Mouse (Mus musculus) left cerebral cortex, adult 6 months (tissue): Measurements from ENCODE around the gene Pabpc5. TPM values are rescaled to one million over a fixed set of nuclear protein-coding genes. Genes with fewer than 3 reads are reported as not detected.

ENCODE experiments used
- long read RNA-seq, 2 experiments: library from polyadenylated mRNA; unstranded; transcript quantifications; one replicate each; pipeline ENCODE4 v2.0.0; 2019 to 2020
- polyA plus RNA-seq: library from polyadenylated mRNA; unstranded; fragments of <200 nt; fragmentation: Nextera tagmentation; gene quantifications from 2 replicates; pipeline ENCODE4 v1.2.3, GENCODE M21; 2021

The Pabpc5 gene
- 0.73 and 0.81 TPM in 2 replicates for polyA plus RNA-seq
- long read RNA-seq, experiment 1, partial matches to known transcripts: 0 of 1 reads
- long read RNA-seq, experiment 1, other reads (novel, unspliced or antisense): 0 of 1 reads
- long read RNA-seq, experiment 2, partial matches to known transcripts: 0 of 1 reads
- long read RNA-seq, experiment 2, other reads (novel, unspliced or antisense): 1 of 1 reads

GRCm38 (mm10) chrX:119927081-119927571 is at the start of gene Pabpc5:
TSS of gene Pabpc5 (plus strand) at chrX:119927196.

